Mouse (Mus musculus): Measurements from ENCODE around the gene BC048671. TPM values are rescaled to one million over a fixed set of nuclear protein-coding genes. Genes with fewer than 3 reads are reported as not detected.

BC048671 gene
- not detected in 2 replicates for polyA plus RNA-seq (2016; fragmentation: Nextera tagmentation; extraction: Ambion mirVana)

DNA sequence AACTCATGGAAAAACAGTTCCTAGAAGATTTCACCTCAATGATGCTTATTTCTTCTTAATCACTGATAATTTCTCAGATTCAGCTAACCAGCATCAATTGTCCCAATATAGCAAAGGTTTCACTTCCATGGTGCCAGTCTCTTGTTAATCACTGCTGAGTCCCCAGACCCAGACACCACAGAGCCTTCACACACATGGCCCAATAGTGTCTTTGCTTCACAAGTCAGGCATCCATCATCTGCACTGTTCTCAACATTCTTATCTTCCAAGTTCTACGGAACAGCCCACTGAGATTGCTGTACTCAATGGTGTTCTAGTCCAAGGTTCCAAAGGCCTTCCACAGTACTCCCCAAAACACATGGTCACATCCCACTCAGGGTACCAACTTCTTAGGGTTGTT lies at the start of gene BC048671:
Gene BC048671, plus strand, starts transcription at position 301 of the 400 bp plus-strand sequence.
- no peaks in the 10 kb centered on the region for H3K4me1 ChIP-seq
- H3K27me3 ChIP-seq (ENCODE audit: low read depth, poor library complexity, severe bottlenecking) = no peaks in the 10 kb centered on the region
- H3K9me3 ChIP-seq (replicated peaks) = peaks cover 4% of the 10 kb centered on the region
- H3K4me3 ChIP-seq = no peak within 1 kb of the TSS
- DNase-seq (ENCODE audit: low spot score) = no peak
- no peaks in the 10 kb centered on the region for H3K36me3 ChIP-seq
- WGBS = 85% methylated on average over 1 of the region's 1 CpGs
- H3K27ac ChIP-seq (replicated peaks) = no peak within 1 kb of the TSS

DNA sequence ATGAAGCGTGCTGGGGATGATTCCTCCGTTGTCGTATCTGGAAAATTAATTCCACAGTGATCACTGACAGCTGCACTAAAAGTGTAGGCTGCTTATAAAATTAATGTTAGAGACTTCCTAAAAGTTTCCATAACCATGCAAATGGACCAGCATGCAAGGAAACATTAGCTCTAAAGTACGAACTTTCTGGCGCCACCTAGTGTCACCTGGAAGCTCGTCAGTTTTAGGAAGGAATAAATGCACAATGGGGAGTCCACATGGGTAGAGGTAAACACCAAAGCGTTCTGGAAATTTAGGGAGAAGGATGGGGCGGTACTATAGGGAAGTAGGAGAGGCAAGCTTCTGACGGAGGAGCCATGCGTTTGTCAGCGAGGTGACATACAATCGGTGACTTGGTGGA lies 12.8 kb upstream of the BC048671 start:
- Histone ChIP-seq H3K4me1 (no peaks in the 10 kb centered on the region), H3K27ac (replicated peaks) (no peak overlapping the region), H3K4me3 (no peak overlapping the region), H3K27me3 (ENCODE audit: low read depth, poor library complexity, severe bottlenecking) (no peaks in the 10 kb centered on the region), H3K9me3 (replicated peaks) (peaks cover 25% of the 10 kb centered on the region), H3K36me3 (no peaks in the 10 kb centered on the region)
- WGBS = 59% methylated on average over 12 of the region's 12 CpGs
- DNase-seq (ENCODE audit: low spot score) = no peak

DNA sequence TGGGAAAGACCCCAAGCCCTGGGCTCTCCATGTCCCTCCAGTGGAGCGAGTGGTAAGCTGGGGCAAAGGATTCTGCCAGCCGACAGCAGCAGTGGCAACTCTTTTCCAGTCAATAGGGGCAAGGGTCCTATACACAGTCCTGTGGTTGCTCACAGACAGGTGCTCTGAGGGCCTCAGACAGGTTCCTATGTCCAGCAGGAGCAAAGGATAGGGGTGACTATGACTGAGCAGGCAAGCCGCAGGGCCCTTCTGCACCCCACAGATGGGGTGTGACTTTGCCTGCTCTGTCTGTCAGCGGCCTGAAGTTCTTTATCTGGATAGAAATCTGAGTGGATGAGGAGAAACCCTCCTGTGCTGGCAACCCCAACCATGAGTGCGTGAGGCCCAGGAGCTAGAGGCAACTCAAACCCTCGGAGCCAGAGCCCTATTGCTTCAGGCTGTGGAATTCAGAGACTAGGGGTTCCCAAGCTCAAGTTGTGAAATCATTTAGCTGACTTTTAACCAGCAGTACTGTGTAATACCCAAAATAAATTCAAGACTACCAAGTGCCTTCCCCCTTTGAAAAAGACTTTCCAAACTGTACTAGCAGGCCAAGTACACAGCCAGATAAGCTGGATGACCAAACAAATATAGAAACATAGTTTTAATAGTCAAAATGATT lies 5.4 kb downstream of the BC048671 start:
- DNase-seq (ENCODE audit: low spot score) = no peak
- no peaks in the 10 kb centered on the region for H3K27me3 ChIP-seq (ENCODE audit: low read depth, poor library complexity, severe bottlenecking)
- no peaks in the 10 kb centered on the region for H3K36me3 ChIP-seq
- peaks cover 23% of the 10 kb centered on the region for H3K9me3 ChIP-seq (replicated peaks)
- no peaks in the 10 kb centered on the region for H3K4me1 ChIP-seq
- 93% methylated on average over 6 of the region's 6 CpGs for WGBS
- no peak overlapping the region for H3K27ac ChIP-seq (replicated peaks)
- H3K4me3 ChIP-seq = no peak overlapping the region

DNA sequence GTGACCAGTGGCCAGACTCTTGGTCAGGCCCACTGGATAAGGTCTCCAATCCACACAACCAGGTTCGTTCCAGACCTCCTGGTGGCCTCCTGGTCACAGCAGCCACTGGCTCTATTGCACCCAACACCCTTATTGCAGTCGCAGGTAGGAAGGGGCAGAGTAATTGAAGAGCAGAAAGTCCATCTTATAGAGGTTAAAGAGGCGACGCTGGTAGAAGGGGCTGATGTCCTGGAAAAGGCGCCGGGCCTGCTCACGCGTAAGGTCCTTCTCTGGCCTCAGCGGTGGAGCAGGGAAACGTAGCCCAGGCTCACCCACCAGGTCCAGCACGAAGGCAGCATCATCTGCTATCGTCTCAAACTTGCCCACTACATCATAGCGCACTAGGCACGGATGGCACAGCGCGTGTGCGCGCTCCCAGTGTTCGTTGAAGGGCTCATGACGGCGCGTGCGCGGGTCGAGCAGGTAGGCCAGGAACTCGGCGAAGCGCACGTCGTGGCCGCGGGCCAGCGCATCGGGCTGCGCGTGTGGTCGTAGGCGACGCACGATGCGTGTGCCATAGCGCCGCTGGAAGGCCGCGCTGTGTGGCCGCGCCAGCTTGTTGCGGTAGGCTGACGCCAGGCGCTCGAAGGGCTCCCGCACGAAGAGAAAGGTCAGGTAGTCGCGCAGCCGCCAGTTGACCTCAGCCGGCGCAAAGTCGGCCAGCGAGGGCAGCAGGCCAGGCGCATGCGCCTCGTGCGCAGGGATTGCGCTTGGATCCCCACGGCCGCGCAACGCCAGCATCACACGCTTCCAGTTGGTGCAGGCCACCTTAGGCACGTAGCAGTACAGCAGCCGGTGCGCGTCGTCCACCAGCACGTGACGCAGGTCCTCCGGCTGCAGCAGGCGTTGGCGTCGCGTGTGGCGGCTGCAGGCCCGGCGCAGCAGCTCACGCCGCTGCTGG lies 8.1 kb downstream of the BC048671 start:
- 86% methylated on average over 87 of the region's 87 CpGs for WGBS
- no peaks in the 10 kb centered on the region for H3K4me1 ChIP-seq
- H3K4me3 ChIP-seq = no peak overlapping the region
- no peaks in the 10 kb centered on the region for H3K36me3 ChIP-seq
- no peak for DNase-seq (ENCODE audit: low spot score)
- peaks cover 28% of the 10 kb centered on the region for H3K9me3 ChIP-seq (replicated peaks)
- no peak overlapping the region for H3K27ac ChIP-seq (replicated peaks)
- no peaks in the 10 kb centered on the region for H3K27me3 ChIP-seq (ENCODE audit: low read depth, poor library complexity, severe bottlenecking)

DNA sequence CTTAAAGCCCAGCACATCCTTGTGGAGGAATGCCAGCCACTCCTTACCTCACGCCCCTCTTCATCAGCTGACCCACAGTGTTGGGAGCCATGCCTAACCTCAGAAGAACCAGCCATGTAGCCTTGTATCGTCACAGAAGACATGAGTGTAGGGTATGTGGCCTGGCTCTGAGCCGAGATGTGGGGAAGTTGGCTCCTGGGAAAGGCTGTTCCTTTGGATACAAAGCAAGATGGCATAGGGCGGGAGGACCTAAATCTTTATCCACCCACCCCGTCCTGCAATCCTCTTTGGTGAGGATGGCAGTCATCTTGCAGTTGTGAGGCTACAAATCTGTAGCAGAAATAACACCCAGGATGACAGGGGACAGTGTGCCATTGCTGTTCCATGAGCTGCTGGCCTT lies 14.9 kb downstream of the BC048671 start:
- Histone ChIP-seq H3K4me3 (no peak overlapping the region), H3K27ac (replicated peaks) (no peak overlapping the region), H3K36me3 (no peaks in the 10 kb centered on the region), H3K9me3 (replicated peaks) (peaks cover 10% of the 10 kb centered on the region), H3K4me1 (no peaks in the 10 kb centered on the region), H3K27me3 (ENCODE audit: low read depth, poor library complexity, severe bottlenecking) (no peaks in the 10 kb centered on the region)
- WGBS = 84% methylated on average over 5 of the region's 5 CpGs
- no peak for DNase-seq (ENCODE audit: low spot score)

DNA sequence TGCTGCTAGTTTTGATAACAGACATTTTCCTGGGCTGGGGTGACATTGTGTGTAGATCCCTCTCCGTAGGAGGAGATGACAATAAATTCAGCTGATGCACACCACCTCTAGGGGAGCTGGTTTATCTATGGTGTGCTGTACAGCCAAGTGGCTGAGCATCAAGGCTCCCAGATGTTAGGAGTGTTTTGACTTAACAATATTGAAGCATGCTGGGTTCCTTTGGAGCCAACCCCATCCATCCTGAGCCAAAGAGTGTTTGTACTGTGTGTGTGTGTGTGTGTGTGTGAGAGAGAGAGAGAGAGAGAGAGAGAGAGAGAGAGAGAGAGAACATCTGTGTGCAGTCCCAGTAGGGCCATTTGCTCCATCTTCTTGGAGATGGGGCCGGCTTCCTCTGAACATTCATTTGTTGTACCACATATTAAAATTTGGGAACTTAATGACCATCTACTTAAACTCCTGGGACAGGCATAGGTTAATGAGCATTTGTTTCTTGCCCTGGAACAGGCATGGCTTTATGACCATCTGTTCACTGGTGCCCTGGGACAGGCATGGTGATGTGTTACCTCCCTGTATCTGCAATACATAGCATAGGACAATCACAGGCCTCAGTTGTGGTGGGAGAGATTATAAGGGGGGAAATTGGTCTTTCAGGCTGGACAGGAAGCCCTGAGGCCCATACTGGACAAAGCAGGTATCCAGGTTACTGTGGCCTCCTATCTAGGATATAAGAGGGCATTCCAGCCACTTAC lies 16.7 kb downstream of the BC048671 start:
- H3K4me1 ChIP-seq = no peaks in the 10 kb centered on the region
- H3K27me3 ChIP-seq (ENCODE audit: low read depth, poor library complexity, severe bottlenecking) = no peaks in the 10 kb centered on the region
- no peak overlapping the region for H3K27ac ChIP-seq (replicated peaks)
- H3K9me3 ChIP-seq (replicated peaks) = no peaks in the 10 kb centered on the region; the same call in 1 of the 2 replicates
- no peak for DNase-seq (ENCODE audit: low spot score)
- 87% methylated on average over 2 of the region's 2 CpGs for WGBS
- H3K4me3 ChIP-seq = no peak overlapping the region
- no peaks in the 10 kb centered on the region for H3K36me3 ChIP-seq

DNA sequence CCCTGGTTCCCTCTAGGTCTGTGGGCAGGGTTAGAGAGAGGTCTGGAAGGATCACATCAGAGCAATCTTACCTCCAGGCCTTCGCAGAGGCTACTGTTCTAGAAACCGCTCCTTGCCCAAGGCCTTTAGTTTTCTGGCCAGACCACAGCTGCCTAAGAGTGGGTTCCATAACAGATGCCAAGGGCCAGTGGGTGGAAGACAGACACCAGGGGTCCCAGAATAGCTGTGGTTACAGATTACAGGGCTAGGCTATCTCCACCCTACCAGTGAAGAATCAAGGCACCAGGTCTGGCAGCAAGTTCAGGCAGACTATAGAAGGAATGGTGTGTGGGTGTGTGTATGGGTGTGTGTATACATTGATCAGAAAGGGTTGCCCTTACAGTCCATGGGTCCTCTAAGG lies 18.0 kb downstream of the BC048671 start:
- Histone ChIP-seq H3K4me3 (no peak overlapping the region), H3K4me1 (no peaks in the 10 kb centered on the region), H3K36me3 (no peaks in the 10 kb centered on the region), H3K27me3 (ENCODE audit: low read depth, poor library complexity, severe bottlenecking) (peaks cover 4% of the 10 kb centered on the region; the same call in 1 of the 2 replicates), H3K27ac (replicated peaks) (no peak overlapping the region), H3K9me3 (replicated peaks) (no peaks in the 10 kb centered on the region; the same call in 1 of the 2 replicates)
- 93% methylated on average over 2 of the region's 2 CpGs for WGBS
- no peak for DNase-seq (ENCODE audit: low spot score)

DNA sequence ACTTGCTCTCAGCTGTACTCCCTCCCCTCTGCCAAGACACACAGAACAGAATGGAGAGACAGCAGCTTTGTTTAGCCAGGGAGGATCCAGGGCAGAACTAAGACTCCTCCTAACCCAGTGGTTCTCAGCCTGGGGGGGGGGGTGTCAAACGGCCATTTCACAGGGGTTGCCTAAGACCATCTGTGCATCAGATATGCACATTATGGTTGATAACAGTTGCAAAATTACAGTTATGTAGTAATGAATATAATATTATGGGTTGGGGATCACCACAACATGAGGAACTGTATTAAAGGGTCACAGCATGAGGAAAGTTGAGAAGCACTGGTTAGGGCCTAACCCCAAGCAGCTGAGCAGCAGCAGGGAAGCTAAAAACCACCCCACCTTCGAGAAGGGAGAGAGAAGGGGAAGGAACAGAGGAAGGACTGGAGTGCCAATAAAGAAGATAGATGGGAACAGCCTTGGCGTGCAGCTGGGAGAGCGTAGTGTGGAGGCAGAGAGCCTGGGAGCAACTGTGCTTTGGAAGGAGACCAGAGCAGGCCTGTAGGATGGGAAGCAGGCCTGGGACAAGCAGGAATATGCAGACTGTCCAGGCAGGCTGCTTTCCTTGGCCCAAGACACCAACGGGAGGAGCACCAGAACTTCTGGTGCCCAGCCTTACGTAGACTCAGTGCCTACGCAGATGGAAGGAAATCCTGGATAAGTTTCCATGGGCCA lies 18.6 kb downstream of the BC048671 start:
- peaks cover 10% of the 10 kb centered on the region for H3K27me3 ChIP-seq (ENCODE audit: low read depth, poor library complexity, severe bottlenecking)
- WGBS = 89% methylated on average over 7 of the region's 7 CpGs
- no peaks in the 10 kb centered on the region for H3K4me1 ChIP-seq
- no peak overlapping the region for H3K4me3 ChIP-seq
- H3K36me3 ChIP-seq = no peaks in the 10 kb centered on the region
- DNase-seq (ENCODE audit: low spot score) = no peak
- no peaks in the 10 kb centered on the region; the same call in 1 of the 2 replicates for H3K9me3 ChIP-seq (replicated peaks)
- H3K27ac ChIP-seq (replicated peaks) = no peak overlapping the region

DNA sequence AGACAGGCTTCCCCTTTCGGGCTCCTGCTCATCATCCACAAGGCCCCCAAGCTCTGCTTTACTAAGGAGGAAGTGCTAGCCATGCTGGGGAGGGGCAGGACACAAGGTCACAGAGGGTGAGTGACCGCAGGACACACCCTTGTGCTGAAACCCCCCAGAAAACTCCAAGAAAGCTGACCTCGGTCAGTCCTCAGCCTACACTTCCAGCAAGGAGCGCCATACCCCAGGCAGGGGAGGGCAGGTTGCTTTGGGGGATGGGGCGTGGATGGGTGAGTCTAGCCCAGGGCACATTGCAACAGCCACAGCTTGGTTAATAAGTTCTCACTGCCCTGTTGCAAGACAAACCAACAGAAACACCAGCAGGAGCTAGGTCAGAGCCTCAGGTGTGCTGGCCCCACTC lies 19.4 kb downstream of the BC048671 start:
- Histone ChIP-seq H3K27ac (replicated peaks) (no peak overlapping the region), H3K9me3 (replicated peaks) (no peaks in the 10 kb centered on the region; the same call in 1 of the 2 replicates), H3K27me3 (ENCODE audit: low read depth, poor library complexity, severe bottlenecking) (peaks cover 18% of the 10 kb centered on the region), H3K36me3 (no peaks in the 10 kb centered on the region), H3K4me1 (peaks cover 4% of the 10 kb centered on the region), H3K4me3 (no peak overlapping the region)
- no peak for DNase-seq (ENCODE audit: low spot score)
- WGBS = 82% methylated on average over 5 of the region's 5 CpGs

DNA sequence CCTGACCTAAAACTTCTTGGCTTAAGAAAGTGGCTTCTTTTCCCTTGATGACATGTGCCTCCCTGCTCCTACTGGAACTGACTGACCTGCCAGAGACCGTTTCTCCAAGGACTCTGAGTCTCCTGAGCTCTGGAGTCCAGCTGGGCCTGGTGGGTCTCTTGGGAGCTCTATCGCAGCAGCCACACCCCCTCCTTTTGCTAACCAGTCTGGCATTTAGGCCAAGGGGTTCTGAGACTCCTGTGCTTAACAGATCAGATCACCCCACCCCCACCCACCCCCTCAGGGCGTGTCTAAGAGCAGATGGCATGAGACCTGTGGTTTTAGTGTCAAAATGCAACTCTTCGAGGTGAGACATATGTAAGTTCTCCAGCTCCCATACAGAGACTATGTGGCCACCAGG lies 20.8 kb downstream of the BC048671 start:
- no peaks in the 10 kb centered on the region; the same call in 1 of the 2 replicates for H3K9me3 ChIP-seq (replicated peaks)
- H3K36me3 ChIP-seq = no peaks in the 10 kb centered on the region
- H3K27me3 ChIP-seq (ENCODE audit: low read depth, poor library complexity, severe bottlenecking) = peaks cover 29% of the 10 kb centered on the region
- H3K4me3 ChIP-seq = no peak overlapping the region
- peaks cover 4% of the 10 kb centered on the region for H3K4me1 ChIP-seq
- H3K27ac ChIP-seq (replicated peaks) = no peak overlapping the region
- no peak for DNase-seq (ENCODE audit: low spot score)
- 53% methylated on average over 4 of the region's 4 CpGs for WGBS

DNA sequence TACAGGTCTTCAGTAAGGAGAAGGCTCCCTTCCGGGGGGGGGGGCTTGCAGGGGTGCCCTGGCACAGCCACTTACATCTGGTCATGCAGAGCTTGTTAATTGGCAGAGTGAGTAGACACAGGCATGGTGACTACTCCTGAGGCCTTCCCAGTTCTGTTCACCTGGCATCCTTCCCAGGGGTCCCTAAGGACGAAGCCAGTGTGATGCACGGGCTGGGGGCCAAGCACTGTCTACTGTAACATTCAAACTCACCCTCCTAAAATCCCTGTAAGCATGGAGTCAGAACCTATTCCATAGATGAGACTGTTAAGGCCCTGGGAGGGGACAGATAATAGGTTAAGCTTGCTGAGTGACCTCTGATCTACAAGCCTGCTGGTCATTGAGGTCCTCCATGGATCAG lies 23.0 kb downstream of the BC048671 start:
- H3K36me3 ChIP-seq = no peaks in the 10 kb centered on the region
- DNase-seq (ENCODE audit: low spot score) = no peak
- H3K4me3 ChIP-seq = no peak overlapping the region
- no peak overlapping the region for H3K27ac ChIP-seq (replicated peaks)
- H3K27me3 ChIP-seq (ENCODE audit: low read depth, poor library complexity, severe bottlenecking) = peaks cover 29% of the 10 kb centered on the region
- H3K9me3 ChIP-seq (replicated peaks) = no peaks in the 10 kb centered on the region
- peaks cover 4% of the 10 kb centered on the region for H3K4me1 ChIP-seq
- 77% methylated on average over 3 of the region's 3 CpGs for WGBS

DNA sequence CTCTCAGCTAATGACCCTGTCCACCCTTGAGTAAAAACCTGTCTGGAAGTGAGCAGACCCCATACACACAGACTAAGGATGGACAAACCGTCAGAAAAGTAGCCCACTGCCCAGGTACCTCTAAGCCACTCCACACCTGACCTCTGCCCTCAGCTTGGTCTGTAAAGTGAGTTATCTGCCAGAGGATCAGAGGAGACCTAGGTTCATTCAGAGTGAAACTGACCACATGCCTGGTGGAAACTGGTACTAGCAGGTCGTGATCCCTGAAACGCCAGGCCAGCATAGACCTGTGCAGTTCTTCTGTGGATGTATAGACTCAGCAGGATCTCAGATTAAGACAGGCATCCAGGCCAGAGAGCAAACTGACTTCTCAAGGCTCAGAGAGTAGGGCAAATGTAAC lies 23.4 kb downstream of the BC048671 start:
- WGBS = 67% methylated on average over 3 of the region's 3 CpGs
- no peaks in the 10 kb centered on the region for H3K36me3 ChIP-seq
- no peak overlapping the region for H3K27ac ChIP-seq (replicated peaks)
- no peaks in the 10 kb centered on the region for H3K9me3 ChIP-seq (replicated peaks)
- H3K27me3 ChIP-seq (ENCODE audit: low read depth, poor library complexity, severe bottlenecking) = peaks cover 29% of the 10 kb centered on the region
- H3K4me3 ChIP-seq = no peak overlapping the region; the same call in 1 of the 2 replicates
- peaks cover 4% of the 10 kb centered on the region for H3K4me1 ChIP-seq
- no peak for DNase-seq (ENCODE audit: low spot score)
